Mouse (Mus musculus): ENCODE data around the gene Artn. TPM values are rescaled to one million over a fixed set of nuclear protein-coding genes. Genes with fewer than 3 reads are reported as not detected.

The Artn gene
- total RNA-seq, 2 experiments from 2014 or later = 0.85 TPM; not detected in 1

DNA sequence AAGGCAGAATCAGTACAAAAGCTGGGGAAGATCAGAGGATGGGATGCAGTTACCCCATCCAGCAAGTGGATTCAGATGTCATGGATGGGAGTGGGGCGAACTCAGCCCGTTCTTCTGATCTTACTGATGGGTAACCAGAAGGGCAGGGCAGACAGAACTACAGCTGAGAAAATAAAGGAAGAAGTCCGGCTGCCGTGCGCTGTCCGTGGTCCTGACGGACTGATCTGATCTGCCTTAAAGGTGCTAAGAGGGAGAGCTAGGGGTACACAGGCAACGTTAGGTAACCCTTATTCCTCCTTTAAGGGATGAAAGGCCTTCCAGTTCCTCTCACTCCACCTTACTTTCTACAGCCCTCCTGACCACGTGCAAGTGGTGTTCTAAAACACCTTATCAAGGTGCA is 36.2 kb downstream of the Artn start:
- ATAC-seq (replicated peaks; ENCODE audit: low FRiP score, poor library complexity, severe bottlenecking) = no peak

DNA sequence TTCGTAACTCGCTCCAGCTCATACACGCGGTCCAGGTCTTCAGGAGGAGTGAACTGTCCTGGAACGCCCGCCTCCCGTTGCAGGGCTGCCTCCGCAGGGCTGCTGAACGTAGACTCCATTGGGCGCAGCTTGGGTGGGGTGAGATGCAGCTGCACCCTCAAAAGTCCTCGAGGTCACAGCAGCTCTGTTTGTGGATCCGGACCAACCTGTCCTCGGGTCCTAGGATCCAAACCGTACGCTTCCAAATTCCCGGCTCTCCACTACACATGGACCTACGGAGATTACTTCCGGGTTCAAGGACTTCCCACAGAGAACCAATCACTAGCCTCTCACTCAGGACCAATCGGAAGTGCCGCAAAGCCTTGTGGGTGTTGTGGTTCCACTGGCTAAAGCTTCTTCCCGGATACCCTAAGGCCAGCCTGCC is 37.8 kb downstream of the Artn start, which contains the start of gene Dph2:
Gene Dph2, minus strand, starts transcription at position 295 of the 424 bp plus-strand sequence.
- peak; percentile 84 for ATAC-seq (replicated peaks; ENCODE audit: low FRiP score, poor library complexity, severe bottlenecking)

DNA sequence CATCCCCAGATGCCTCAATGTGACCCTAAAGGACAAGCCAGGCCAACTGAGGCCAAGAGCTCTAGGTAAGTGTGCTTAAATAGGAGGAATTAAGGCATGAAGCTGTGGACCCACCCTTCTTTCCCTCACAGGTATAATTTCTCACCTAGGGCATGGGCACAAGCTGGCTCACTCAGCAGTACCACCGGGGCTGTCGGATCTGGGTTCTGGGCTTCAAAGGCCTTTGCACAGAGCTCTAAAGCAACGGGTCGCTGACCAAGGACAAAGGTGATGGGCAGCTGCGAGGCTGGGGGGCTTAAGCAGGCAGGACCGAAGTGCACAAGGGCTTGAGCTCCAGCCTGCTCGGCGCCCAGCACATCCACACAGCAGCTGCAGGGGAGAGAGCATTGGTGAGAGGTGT is 38.8 kb downstream of the Artn start:
- ATAC-seq (replicated peaks; ENCODE audit: low FRiP score, poor library complexity, severe bottlenecking) = no peak

DNA sequence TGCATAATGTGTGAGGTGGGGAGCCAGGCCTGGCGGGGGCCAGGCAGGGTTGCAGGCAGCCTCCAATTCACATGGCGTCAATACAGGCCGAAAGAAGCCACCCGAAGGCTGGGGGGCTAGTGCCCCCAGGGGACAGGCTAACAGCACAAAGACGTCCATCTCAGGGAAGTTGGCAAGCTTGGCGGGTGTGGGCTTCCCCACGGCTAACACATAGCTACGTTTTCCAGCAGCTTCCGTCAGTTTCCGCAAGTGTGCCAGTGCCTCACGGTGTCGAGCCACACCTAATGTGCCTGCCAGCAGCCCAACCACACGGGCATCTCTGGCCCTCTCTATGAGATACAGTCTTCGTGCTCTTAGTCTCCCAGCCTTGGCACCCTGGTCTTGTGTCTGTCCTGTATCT is 39.5 kb downstream of the Artn start:
- no peak for ATAC-seq (replicated peaks; ENCODE audit: low FRiP score, poor library complexity, severe bottlenecking)

DNA sequence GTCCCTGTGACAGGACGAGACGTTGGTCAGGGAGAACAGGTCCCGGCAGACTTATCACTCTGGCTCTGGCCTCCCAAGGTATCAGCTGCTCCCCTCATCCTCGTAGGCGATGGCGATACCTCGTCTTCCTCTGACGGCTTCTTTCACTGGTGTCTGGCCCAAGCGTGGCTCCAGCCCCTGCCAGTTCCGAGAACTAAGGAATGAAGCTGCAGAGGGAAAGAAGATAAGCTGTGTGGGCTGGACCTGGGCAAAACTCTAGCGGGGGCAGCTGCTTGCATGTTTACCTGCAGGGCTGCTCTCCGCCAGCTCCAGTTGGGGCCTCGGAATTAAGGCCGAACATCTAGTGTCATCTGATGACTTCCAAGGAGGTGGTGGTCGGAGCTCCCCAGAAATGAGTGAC is 40.1 kb downstream of the Artn start:
- ATAC-seq (replicated peaks; ENCODE audit: low FRiP score, poor library complexity, severe bottlenecking) = no peak

DNA sequence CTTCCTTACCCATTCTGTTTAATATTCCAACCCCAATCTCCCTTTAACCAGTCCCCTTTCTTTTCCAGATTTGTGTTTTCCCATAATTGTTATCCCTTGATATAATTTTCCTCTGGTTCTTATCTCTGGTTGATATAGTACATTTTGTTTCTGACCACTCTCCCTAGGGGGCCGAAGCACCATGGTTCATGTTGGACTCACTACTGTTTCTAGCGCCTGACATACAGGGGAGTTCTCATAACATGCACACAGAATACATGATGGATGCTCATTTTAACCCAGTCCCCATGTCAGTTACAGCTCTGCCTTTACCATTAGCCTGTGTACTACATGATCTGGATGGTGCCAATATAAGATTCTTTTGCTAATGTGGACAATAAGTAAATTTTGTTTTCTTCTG is 41.6 kb downstream of the Artn start:
- no peak for ATAC-seq (replicated peaks; ENCODE audit: low FRiP score, poor library complexity, severe bottlenecking)

GRCm38 (mm10) chr4:117887133-117887532 is 42.4 kb downstream of the Artn start, which contains the start of gene Atp6v0b:
Atp6v0b (minus strand) TSS chr4:117887333.
- peak; percentile 85 for ATAC-seq (replicated peaks; ENCODE audit: low FRiP score, poor library complexity, severe bottlenecking)

DNA sequence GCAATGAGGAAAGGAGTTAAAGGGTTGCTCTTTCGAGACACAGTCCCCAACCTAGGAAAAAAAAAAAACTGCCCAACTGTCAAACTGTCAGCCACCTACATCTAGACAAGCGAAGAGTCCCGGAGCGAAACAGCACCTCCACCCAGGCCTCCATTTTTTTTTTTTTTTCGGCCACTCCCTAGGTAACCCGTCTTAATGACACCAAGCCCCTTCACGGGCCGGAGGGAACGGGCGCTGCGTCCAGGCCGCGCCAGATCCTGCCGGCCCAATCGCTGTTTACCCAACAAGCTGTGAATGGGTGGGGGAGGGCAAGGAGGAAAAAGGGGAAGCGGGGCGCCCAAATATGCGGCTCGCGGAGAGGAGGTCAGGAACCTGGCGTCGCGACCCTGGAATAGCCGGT is 42.9 kb downstream of the Artn start:
- peak; percentile 43 for ATAC-seq (replicated peaks; ENCODE audit: low FRiP score, poor library complexity, severe bottlenecking)

DNA sequence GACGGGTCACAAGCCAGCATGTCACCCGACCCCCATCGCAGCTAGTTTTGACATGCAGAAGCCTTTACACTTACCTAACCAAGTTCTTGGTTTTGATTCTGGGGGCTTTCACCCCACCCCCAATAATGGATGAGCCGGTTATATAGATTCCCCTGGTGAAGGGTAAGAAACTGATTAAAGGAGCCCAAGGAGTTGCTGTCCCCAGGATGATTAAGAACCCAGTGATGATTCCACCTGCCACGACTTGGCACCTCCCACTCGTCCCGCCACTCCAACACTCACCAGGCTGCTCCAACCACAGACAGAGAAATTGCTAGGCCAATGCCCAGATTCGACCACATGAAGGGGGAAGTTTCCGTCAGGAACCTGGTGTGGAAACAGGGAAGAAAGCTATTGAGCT is 43.6 kb downstream of the Artn start:
- no peak for ATAC-seq (replicated peaks; ENCODE audit: low FRiP score, poor library complexity, severe bottlenecking)

- no peak for ATAC-seq (replicated peaks; ENCODE audit: low FRiP score, poor library complexity, severe bottlenecking)
These were observed 44.5 kb downstream of the Artn start for GRCm38 (mm10) chr4:117885093-117885492.

- no peak for ATAC-seq (replicated peaks; ENCODE audit: low FRiP score, poor library complexity, severe bottlenecking)
These were observed 45.4 kb downstream of the Artn start for GRCm38 (mm10) chr4:117884146-117884545.

GRCm38 (mm10) chr4:117882701-117883691 is 46.6 kb downstream of the Artn start, which contains the start of gene B4galt2:
B4galt2 (minus strand) TSS chr4:117883487.
- ATAC-seq (replicated peaks; ENCODE audit: low FRiP score, poor library complexity, severe bottlenecking) = no peak

DNA sequence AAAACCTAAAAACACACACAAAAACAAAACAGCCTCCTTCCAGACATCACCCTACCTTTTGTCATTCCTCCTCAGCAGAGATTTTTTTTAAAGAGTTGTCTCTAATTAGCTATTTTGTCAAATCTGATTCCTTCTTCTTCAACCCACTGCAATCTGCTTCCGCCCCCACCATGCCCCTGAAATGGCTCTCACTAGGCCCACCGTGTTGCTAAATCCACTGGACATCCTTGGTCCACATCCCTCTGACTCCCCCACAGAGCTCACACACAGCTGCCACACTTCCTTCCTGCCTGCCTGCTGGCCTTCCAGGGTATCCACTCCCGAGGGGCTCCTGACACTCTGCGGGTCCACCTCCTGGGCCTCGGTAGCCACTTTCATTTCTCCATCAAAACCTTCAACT is 50.9 kb downstream of the Artn start:
- no peak for ATAC-seq (replicated peaks; ENCODE audit: low FRiP score, poor library complexity, severe bottlenecking)

- no peak for ATAC-seq (replicated peaks; ENCODE audit: low FRiP score, poor library complexity, severe bottlenecking)
These were observed 51.3 kb downstream of the Artn start for GRCm38 (mm10) chr4:117878301-117878700.

Other genes with a start within 250 kb of the Artn start
- gene Dmap1, start 247.5 kb downstream of the Artn start, total RNA-seq (2015; ENCODE audit: low replicate concordance) = 5.6 and 9.8 TPM in 2 replicates
- 6.7 and 17.0 TPM in 2 replicates for gene Dmap1, start 247.5 kb downstream of the Artn start, total RNA-seq (2017; ENCODE audit: low replicate concordance)
- gene Gm12845, start 205.4 kb downstream of the Artn start, total RNA-seq (2015; ENCODE audit: low replicate concordance) = not detected in 2 replicates
- not detected in 2 replicates for gene Gm12845, start 205.4 kb downstream of the Artn start, total RNA-seq (2017; ENCODE audit: low replicate concordance)
- gene Klf17, start 164.1 kb downstream of the Artn start, total RNA-seq (2015; ENCODE audit: low replicate concordance) = not detected in 2 replicates
- gene Klf17, start 164.1 kb downstream of the Artn start, total RNA-seq (2017; ENCODE audit: low replicate concordance) = 0.51 TPM in 1 of 2 replicates, not detected in the other
- 161 and 176 TPM in 2 replicates for gene Slc6a9, start 95.3 kb downstream of the Artn start, total RNA-seq (2015; ENCODE audit: low replicate concordance)
- 245 and 274 TPM in 2 replicates for gene Slc6a9, start 95.3 kb downstream of the Artn start, total RNA-seq (2017; ENCODE audit: low replicate concordance)
- not detected in 2 replicates for gene Ccdc24, start 57.2 kb downstream of the Artn start, total RNA-seq (2015; ENCODE audit: low replicate concordance)
- 0.43 and 5.3 TPM in 2 replicates for gene Ccdc24, start 57.2 kb downstream of the Artn start, total RNA-seq (2017; ENCODE audit: low replicate concordance)
- 0.19 TPM in 1 of 2 replicates, not detected in the other for gene B4galt2, start 46.3 kb downstream of the Artn start, total RNA-seq (2015; ENCODE audit: low replicate concordance)
- gene B4galt2, start 46.3 kb downstream of the Artn start, total RNA-seq (2017; ENCODE audit: low replicate concordance) = 0.14 TPM in 1 of 2 replicates, not detected in the other
- 214 and 246 TPM in 2 replicates for gene Atp6v0b, start 42.4 kb downstream of the Artn start, total RNA-seq (2015; ENCODE audit: low replicate concordance)
- gene Atp6v0b, start 42.4 kb downstream of the Artn start, total RNA-seq (2017; ENCODE audit: low replicate concordance) = 60.4 and 72.2 TPM in 2 replicates
- gene Dph2, start 37.7 kb downstream of the Artn start, total RNA-seq (2015; ENCODE audit: low replicate concordance) = 0.96 and 2.9 TPM in 2 replicates
- 0.51 and 1.5 TPM in 2 replicates for gene Dph2, start 37.7 kb downstream of the Artn start, total RNA-seq (2017; ENCODE audit: low replicate concordance)
- 8.5 and 14.2 TPM in 2 replicates for gene Ipo13, start 14.8 kb downstream of the Artn start, total RNA-seq (2015; ENCODE audit: low replicate concordance)
- gene Ipo13, start 14.8 kb downstream of the Artn start, total RNA-seq (2017; ENCODE audit: low replicate concordance) = 3.2 and 4.0 TPM in 2 replicates
- 0.42 and 7.9 TPM in 2 replicates for gene St3gal3, start 205.2 kb upstream of the Artn start, total RNA-seq (2015; ENCODE audit: low replicate concordance)
- gene St3gal3, start 205.2 kb upstream of the Artn start, total RNA-seq (2017; ENCODE audit: low replicate concordance) = 2.2 and 2.6 TPM in 2 replicates